Mouse (Mus musculus): ENCODE measurements around the gene Avpr1b.
"Not testable (repeated sequence)": the region's sequence is repeated elsewhere in the genome, so short reads cannot be mapped to it uniquely, and the experiment has no call there.

Gene Avpr1b

GRCm38 (mm10) chr1:131619348-131619747, 20.3 kb downstream of the Avpr1b start:
- no peak for DNase-seq (ENCODE audit: low read depth)

GRCm38 (mm10) chr1:131623644-131624043, 24.6 kb downstream of the Avpr1b start:
- DNase-seq (ENCODE audit: low read depth), result no peak

DNA sequence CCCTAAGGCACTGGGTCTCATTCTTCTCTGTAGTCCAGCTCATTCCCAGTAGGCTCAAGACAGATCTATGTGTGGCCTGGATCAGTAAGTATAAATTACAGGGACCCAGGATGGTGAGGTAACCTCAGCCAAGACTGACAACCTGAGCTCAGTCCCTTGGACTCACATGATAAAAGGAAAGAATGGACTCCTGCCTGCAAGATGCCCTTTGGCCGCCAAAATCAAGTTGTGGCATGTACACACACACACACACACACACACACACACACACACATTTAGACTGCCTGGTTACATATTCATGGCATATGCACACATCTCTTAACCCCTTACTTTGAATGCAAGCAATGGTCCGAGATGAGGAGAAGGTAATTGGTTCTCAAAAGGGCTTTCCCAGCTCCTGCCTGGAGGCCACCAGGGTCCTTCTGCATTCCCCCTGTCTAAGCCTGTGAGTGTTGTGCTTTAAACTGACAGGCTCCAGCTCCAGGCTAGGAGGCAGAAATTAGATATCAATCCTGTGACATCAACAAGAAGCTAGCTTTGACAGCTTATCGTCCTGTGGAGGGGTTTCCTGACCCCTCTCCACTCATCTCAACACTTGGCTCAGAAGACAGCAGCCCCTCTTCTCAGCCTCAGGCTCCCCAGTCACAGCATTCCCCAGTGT, 25.3 kb downstream of the Avpr1b start:
- DNase-seq (ENCODE audit: low read depth), result no peak

DNA sequence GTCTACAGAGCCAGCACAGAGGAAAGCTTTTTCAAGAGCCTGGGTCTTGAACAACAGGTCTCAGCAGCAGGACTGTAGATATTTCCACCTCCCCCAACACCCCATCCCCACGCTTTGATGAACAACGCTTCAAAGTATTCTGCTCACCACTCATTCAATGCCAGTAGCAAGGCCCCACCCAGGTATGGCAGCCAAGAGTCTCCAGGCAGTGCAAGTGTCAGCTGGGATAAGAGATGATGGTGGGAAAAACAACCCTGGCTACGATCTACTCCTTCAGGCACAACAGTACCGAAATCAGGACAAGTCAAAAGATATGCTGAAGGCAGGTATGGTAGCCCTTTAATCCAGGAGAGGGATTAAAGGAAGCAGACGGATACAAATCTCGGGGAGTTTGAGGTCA, 27.2 kb downstream of the Avpr1b start:
- DNase-seq (ENCODE audit: low read depth), result no peak

GRCm38 (mm10) chr1:131632216-131632615, 33.2 kb downstream of the Avpr1b start:
- DNase-seq (ENCODE audit: low read depth), result not testable (repeated sequence)

DNA sequence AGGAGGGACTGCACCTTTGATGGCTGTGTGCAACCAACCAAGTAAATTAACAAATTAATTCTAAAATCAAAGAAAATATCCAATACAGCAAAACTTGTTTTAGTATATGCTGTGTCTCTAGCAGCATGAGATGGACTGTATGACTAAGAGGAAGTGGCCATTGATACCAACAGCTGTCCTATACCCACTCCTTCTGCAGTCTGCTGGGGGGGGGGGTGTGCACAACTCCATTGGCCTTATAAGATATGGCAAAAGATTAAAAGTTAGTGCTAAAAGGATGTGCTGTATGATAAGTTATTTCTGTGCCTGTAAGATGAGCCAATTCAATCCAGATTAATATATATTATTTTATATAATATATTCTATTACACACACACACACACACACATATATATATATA, 35.5 kb downstream of the Avpr1b start:
- no peak for DNase-seq (ENCODE audit: low read depth)

DNA sequence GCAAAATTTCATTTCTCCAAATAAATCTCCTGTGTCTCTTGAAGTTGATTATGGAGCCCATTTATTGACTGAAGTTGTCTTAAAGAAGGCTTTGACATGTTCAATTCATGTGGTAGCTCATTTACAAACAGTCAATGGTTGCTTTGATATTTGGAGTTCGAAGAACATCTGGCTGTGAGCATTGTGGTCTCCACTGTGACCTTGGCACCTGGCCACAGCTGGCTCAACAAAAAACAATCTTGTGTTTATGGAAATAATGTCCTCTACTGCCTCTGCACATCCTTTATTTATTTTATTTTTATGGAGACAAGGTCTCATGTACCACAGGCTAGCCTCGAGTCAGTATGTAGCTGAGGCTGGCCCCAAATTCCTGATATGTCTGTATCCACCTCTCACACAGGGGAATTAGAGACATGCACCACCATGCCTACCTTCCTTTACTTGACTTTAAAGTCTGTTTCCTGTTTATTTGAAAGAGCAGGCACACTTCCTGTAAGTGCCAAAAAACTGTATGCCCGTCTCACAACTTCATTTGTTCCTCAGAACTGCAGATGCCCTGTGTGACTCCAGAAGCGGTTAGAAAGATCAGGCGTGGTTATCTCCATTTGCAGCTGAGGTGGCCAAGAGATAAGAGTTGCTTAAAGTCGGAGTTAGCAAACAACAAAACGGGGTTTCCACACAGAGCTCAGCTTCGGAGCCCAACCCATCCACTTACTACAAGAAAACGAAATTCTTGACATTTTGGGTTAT, 38.9 kb downstream of the Avpr1b start, which contains the start of gene Ctse:
TSS of gene Ctse (plus strand) at position 516 of the 750 bp plus-strand sequence.
- peak; percentile 86 for DNase-seq (ENCODE audit: low read depth)

DNA sequence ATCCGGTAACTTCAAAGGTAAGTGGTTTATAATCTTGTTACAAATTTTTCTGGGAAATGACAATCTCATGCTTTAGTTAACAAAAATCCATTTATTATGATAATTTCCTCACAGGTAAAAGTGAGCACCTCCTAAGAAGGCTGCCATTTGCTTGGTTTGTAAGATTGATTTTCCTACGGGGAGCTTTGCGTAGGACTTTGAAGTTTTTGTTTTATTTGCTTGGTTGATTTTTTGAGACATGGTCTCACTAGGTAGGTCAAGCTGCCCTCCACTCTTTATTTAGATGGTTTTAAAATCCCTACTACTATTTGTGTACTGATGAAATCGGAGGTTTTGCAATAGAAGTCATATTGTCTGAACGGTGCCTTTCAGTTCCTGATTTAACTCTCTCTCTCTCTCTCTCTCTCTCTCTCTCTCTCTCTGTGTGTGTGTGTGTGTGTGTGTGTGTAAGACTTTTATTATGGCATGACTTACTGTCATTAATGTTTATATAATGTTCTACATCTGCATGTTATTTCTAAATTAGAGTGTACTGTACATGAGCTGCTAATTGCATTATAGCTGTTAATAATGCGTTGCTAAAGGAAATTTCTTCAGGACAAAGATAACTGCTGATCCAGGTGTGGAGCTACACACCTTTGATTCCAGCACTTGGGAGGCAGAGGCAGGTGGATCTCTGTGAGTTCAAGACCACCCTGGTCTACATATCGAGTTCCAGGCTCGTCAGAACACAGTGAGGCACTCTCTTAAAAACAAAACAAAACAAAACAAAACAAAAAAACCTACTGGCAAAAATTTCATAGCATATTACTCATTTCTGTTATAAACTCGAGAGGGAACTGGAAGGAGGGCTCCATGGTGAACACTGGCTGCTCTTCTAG, 39.7 kb downstream of the Avpr1b start:
- no peak for DNase-seq (ENCODE audit: low read depth)

DNA sequence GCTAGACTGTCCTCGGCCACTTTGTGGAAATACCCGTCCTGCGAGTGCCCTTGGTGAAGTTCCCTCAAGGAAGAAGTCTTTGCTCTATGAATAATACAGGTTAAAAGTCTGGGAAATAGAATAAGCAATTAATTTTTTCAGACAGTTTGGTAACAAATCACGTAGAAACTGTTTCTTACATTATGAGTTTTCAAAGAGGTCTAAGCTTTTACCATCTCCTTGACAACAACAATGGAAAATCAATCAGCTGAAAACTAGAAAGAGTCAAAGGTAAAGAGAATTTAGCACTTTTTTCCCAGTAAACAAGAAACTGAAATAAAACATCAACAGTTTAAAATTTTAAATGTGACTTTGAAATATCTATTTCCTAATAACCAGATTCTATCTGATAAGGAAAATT, 41.0 kb downstream of the Avpr1b start:
- DNase-seq (ENCODE audit: low read depth), result no peak

DNA sequence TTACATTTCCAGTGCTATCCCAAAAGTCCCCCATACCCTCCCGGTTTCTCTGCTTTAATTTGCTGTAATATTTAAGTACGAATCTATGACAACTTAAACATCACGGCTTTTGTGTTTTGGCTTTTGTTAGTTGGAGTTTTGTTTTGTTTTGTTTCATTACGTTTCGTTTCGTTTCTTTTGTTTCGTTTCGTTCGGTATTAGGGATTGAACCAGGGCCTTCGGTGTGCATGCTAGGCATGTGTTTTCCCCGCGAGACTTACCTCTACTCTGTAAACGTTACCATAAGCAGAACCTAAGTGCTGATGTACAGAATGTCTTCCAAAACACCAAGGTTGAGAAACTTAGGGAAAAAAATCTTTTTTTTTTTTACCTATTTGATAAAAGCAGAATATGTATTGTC, 42.5 kb downstream of the Avpr1b start:
- DNase-seq (ENCODE audit: low read depth), result no peak

DNA sequence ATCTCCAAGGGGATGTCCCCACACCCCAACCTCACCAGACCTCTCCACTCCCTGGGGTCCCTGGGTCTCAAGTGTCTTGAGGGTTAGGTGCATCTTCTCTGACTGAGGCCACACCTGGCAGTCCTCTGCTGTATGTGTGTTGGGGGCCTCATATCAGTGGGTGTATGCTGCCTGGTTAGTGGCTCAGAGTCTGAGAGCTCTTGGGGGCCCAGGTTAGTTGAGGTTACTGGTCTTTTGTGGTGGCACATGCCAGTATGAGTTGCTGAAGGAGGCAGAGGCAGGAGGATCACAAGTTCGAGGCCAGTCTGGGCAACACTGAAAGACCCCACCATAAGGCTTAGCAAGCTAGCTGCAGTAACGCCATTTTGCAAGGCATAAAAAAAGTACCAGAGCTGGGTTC, 43.2 kb downstream of the Avpr1b start:
- DNase-seq (ENCODE audit: low read depth), result no peak

- peak; percentile 74 for DNase-seq (ENCODE audit: low read depth)
Measured at GRCm38 (mm10) chr1:131652670-131653443, 53.8 kb downstream of the Avpr1b start.

DNA sequence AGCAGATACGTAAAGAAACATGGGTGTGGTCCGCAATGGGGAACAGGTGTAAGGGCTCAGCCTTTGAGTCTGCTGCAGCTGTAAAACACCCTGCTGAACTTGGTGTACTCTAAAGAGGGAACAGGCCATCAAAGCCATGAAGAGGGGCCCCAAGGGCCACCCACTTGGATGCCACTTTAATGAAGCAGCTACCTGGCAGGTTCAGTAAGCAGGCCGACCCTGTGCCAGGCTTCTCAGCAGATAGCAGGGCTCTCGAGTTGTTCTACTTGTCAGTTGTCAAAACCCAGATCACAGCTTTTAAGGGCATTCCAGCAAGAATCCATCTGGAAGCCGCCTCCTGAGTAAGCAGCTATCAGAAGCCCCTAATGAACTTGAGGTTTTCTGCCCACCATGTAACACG, 56.6 kb downstream of the Avpr1b start:
- DNase-seq (ENCODE audit: low read depth), result no peak

DNA sequence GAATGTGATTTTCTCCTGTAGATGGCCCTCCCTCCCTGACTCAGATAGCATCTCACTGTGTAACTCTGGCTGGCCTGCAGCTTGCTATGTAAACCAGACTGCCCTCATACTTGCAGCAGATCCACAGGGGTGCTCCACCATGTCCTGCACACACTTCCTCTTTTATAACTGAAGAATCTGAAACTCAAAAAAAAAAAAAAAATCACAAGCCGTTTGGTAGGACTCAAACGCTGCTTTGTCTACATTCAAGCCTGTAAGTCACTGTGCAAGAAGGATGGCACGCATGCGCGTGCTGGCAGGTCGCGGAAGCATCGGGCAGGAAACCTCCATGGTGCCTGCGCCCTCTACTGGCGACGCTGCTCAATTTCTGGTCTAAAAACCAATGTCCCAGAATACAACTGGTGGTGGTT, 58.9 kb downstream of the Avpr1b start:
- DNase-seq (ENCODE audit: low read depth), result peak; percentile 98

DNA sequence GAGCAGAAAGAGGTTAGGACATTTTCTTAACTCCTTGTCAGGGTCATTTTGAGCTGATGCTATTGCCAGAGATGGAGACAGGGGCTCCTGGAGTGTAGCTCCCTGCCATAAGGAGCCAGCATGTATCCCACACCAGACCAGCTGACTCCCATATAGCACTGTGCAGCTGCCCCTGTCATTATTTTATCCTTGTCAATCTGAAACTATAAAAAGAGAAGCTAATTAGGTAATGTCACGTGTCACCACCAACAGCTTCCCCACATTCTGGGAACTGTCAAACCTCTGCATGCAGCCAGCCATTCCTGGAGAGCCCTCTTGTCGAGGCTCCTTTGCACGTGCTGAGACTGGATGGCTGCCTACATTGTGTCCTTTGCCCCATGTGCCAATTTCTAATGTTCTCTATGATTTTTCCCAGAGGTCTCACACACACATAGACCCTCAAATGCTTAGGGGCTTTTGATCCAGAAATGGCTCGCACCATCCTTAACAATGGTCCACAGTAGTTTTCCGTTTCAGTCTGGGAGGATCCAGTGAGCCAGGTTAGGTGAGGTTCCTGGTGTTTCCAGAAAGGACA, 60.6 kb downstream of the Avpr1b start:
- no peak for DNase-seq (ENCODE audit: low read depth)

DNA sequence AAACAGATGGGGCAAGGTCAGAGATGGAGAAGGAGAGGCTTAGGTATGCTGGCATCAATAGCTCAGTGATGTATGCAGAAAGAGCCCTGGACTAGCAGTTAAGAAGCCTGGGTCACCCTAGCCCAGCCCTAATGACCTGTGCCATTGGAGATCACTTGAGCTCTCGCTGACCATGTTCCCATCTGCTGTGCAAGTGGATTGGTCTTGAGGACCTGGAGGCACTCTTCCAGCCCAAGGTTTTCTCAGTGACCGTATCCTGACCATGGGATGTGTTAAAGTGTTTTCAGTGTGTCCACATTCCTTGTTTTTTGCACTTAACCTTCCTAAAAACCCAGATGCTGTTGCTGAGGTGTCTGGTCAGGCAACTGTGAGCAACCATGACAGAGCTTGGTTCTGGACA, 61.2 kb downstream of the Avpr1b start:
- DNase-seq (ENCODE audit: low read depth), result no peak

- no peak for DNase-seq (ENCODE audit: low read depth)
Measured at GRCm38 (mm10) chr1:131660716-131661472, 61.9 kb downstream of the Avpr1b start.

All from naive thymus-derived CD4-positive, alpha-beta T cell, adult 2 months (primary cell).